Mouse (Mus musculus) hematopoietic stem cell, adult 5-6 weeks (primary cell): Measurements from ENCODE around the gene Hist1h2bl. TPM values are rescaled to one million over a fixed set of nuclear protein-coding genes. Genes with fewer than 3 reads are reported as not detected.

Source experiments
- ATAC-seq, 2 experiments: fragments of 125-278 bp in 1 of 2; replicated peaks in 1 of 2; 2 replicates each; pipeline ENCODE4 v1.8.0; 2016 to 2017; ENCODE audit warnings: inconsistent platforms in 2 of 2, mild to moderate bottlenecking in 2 of 2, moderate number of reproducible peaks in 2 of 2, low read depth in 1 of 2, moderate TSS enrichment in 1 of 2; ENCODE audit not compliant: low FRiP score in 2 of 2, poor library complexity in 2 of 2, severe bottlenecking in 2 of 2, insufficient read depth in 1 of 2, low TSS enrichment in 1 of 2
- total RNA-seq: library from RNA; stranded (forward); fragments of 172-1452, 232-1000 nt; gene quantifications from 2 replicates; pipeline ENCODE4 v1.2.3, GENCODE M21; 2017

The Hist1h2bl gene
- total RNA-seq: 207 and 226 TPM in 2 replicates

- peak; percentile 86 to 95 for ATAC-seq
Measured at GRCm38 (mm10) chr13:21715864-21716539, at the start of gene Hist1h2bl, which contains the start of gene Hist1h2ai. TSS of gene Hist1h2bl (minus strand) at chr13:21716143. TSS of gene Hist1h2ai (plus strand) at chr13:21716422.

- no peak for ATAC-seq
Measured at GRCm38 (mm10) chr13:21755707-21756106, 39.8 kb upstream of the Hist1h2bl start.

GRCm38 (mm10) chr13:21754294-21755001, 38.5 kb upstream of the Hist1h2bl start:
- ATAC-seq: peak in 1 of 2 experiments; percentile 13; a peak in 1 of 4 replicates

GRCm38 (mm10) chr13:21753524-21754285, 37.8 kb upstream of the Hist1h2bl start, which contains the start of the genes Hist1h2ak and Hist1h2bn:
TSS of gene Hist1h2ak (minus strand) at chr13:21753827.
TSS of gene Hist1h2bn (plus strand) at chr13:21754123.
- peak; percentile 89 to 94 for ATAC-seq

- no peak for ATAC-seq
Measured at GRCm38 (mm10) chr13:21753051-21753523, 37.1 kb upstream of the Hist1h2bl start.

- ATAC-seq: no peak
Measured at GRCm38 (mm10) chr13:21752356-21752755, 36.4 kb upstream of the Hist1h2bl start.

GRCm38 (mm10) chr13:21751827-21752226, 35.9 kb upstream of the Hist1h2bl start:
- ATAC-seq: no peak

- no peak for ATAC-seq
Measured at GRCm38 (mm10) chr13:21751417-21751816, 35.5 kb upstream of the Hist1h2bl start.

- peak; percentile 47 to 76 for ATAC-seq
Measured at GRCm38 (mm10) chr13:21750159-21751017, 34.4 kb upstream of the Hist1h2bl start, which contains the start of gene Hist1h4k. TSS of gene Hist1h4k (minus strand) at chr13:21750505.

- ATAC-seq: no peak
Measured at GRCm38 (mm10) chr13:21749387-21750158, 33.6 kb upstream of the Hist1h2bl start.

GRCm38 (mm10) chr13:21745006-21745405, 29.1 kb upstream of the Hist1h2bl start:
- ATAC-seq: no peak

GRCm38 (mm10) chr13:21734906-21735767, 19.2 kb upstream of the Hist1h2bl start, which contains the start of gene Hist1h4j:
TSS of gene Hist1h4j (plus strand) at chr13:21735064.
- ATAC-seq: peak; percentile 67 to 79

- peak; percentile 60 to 78 for ATAC-seq
Measured at GRCm38 (mm10) chr13:21734010-21734905, 18.3 kb upstream of the Hist1h2bl start.

GRCm38 (mm10) chr13:21733466-21733865, 17.5 kb upstream of the Hist1h2bl start:
- ATAC-seq: no peak
